Mouse (Mus musculus) cerebellum, adult 2 months (tissue): ENCODE measurements around the gene Keg1.

ENCODE experiments used
- CTCF ChIP-seq: fragments of 200-500 bp; IDR thresholded peaks from 2 replicates; pipeline ENCODE4 v1.5.1; 2011; ENCODE audit warnings: low read depth, mild to moderate bottlenecking, control low read depth, low read length, moderate library complexity, borderline replicate concordance; ENCODE audit not compliant: insufficient read depth
- POLR2A ChIP-seq: fragments of 200-500 bp; IDR thresholded peaks from 2 replicates; pipeline ENCODE4 v1.6.1; 2011; ENCODE audit warnings: low read length, control low read depth, borderline replicate concordance; ENCODE audit not compliant: insufficient read depth

DNA sequence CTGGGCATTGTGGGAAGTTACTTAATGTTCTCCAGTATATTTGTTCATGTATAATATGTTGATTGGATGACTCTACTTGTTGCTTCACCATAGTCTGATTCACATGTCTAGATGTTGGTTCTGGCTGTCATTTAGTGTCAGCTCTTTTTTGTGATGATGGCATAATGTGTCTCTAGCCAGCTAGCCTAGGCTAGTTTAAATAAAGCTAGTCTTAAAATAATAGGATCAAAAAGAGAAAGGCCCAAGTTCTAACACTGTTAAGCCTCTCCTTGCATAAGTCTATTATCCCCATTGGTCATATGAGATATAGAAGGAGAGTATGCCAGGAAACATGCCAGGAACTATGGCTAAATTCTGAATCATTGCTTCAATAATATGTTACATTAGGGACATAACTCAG lies 46.1 kb upstream of the Keg1 start:
- TF ChIP-seq POLR2A (no peak), CTCF (no peak)
